Mouse (Mus musculus) gastrocnemius, adult 2 months (tissue): Measurements from ENCODE around the gene Spns2. TPM values are rescaled to one million over a fixed set of nuclear protein-coding genes. Genes with fewer than 3 reads are reported as not detected.
"Not testable (repeated sequence)": the region's sequence is repeated elsewhere in the genome, so short reads cannot be mapped to it uniquely, and the experiment has no call there.

Experiments used
- DNase-seq: peaks from one replicate; pipeline ENCODE4 v3.0.0; 2022
- H3K27ac ChIP-seq: fragments of 200-600 bp; 2 replicates; pipeline ENCODE4 v1.8.1; 2022; ENCODE audit warnings: mild to moderate bottlenecking
- H3K4me3 ChIP-seq: fragments of 200-600 bp; 2 replicates; pipeline ENCODE4 v1.8.1; 2022; ENCODE audit warnings: mild to moderate bottlenecking, moderate library complexity
- CTCF ChIP-seq: fragments of 200-600 bp; IDR thresholded peaks from 2 replicates; pipeline ENCODE4 v1.8.1; 2022; ENCODE audit warnings: antibody characterized with exemption, mild to moderate bottlenecking, moderate library complexity
- intact Hi-C: fragments of 180-260 bp; cut with DNase I; formaldehyde crosslinking; loops from one replicate; pipeline ENCODE4 v1.15.1; 2025
- total RNA-seq, 2 experiments: library from RNA; stranded (reverse); gene quantifications; 2 replicates each; pipeline ENCODE4 v1.2.3; 2021

Gene Spns2
- total RNA-seq, 2 experiments from 2014 or later = 15.7 to 65.1 TPM

- H3K27ac ChIP-seq = 0 out of 2 replicates have a peak overlapping the region, but pooled peaks have one; percentile 38
- DNase-seq = no peak
- intact Hi-C loops = no loop called here
- no peak overlapping the region for H3K4me3 ChIP-seq
- TF ChIP-seq CTCF = no peak
Measured at GRCm38 (mm10) chr11:72464821-72465220, 24.9 kb downstream of the Spns2 start.

- intact Hi-C loops = no loop called here
- peak overlapping the region; percentile 68 for H3K27ac ChIP-seq
Measured at GRCm38 (mm10) chr11:72461500-72461981, 28.2 kb downstream of the Spns2 start.

GRCm38 (mm10) chr11:72458502-72458901, 31.2 kb downstream of the Spns2 start:
- peak overlapping the region; percentile 83 for H3K27ac ChIP-seq
- peak overlapping the region; percentile 46 for H3K4me3 ChIP-seq
- intact Hi-C loops = no loop called here
- TF ChIP-seq CTCF = no peak
- DNase-seq = no peak

More at GRCm38 (mm10) chr11:72461500-72461981, 28.2 kb downstream of the Spns2 start:
- DNase-seq = no peak
- 0 out of 2 replicates have a peak, but pooled peaks have one; percentile 3 for TF ChIP-seq CTCF
- no peak overlapping the region for H3K4me3 ChIP-seq

- DNase-seq = no peak
- Histone ChIP-seq H3K27ac (peak overlapping the region; percentile 83), H3K4me3 (peak overlapping the region; percentile 46)
- intact Hi-C loops = no loop called here
- no peak for TF ChIP-seq CTCF
Measured at GRCm38 (mm10) chr11:72457995-72458496, 31.7 kb downstream of the Spns2 start.

GRCm38 (mm10) chr11:72455694-72456093, 34.0 kb downstream of the Spns2 start:
- intact Hi-C loops = no loop called here
- Histone ChIP-seq H3K27ac (peak overlapping the region; percentile 83), H3K4me3 (no peak overlapping the region)
- TF ChIP-seq CTCF = no peak
- peak; percentile 53 for DNase-seq

GRCm38 (mm10) chr11:72453105-72453953, 36.4 kb downstream of the Spns2 start:
- intact Hi-C loops = no loop called here
- no peak for DNase-seq
- no peak overlapping the region for H3K4me3 ChIP-seq
- peak overlapping the region; percentile 60 for H3K27ac ChIP-seq
- TF ChIP-seq CTCF = no peak

GRCm38 (mm10) chr11:72452140-72452665, 37.5 kb downstream of the Spns2 start:
- peak overlapping the region; percentile 60 for H3K27ac ChIP-seq
- DNase-seq = no peak
- no peak for TF ChIP-seq CTCF
- H3K4me3 ChIP-seq = no peak overlapping the region
- intact Hi-C loops = no loop called here

GRCm38 (mm10) chr11:72447475-72447874, 42.2 kb downstream of the Spns2 start:
- intact Hi-C loops = no loop called here

GRCm38 (mm10) chr11:72446311-72447105, 43.2 kb downstream of the Spns2 start:
- intact Hi-C loops = no loop called here
- peak; percentile 76 for TF ChIP-seq CTCF
- Histone ChIP-seq H3K27ac (no peak overlapping the region), H3K4me3 (no peak overlapping the region)
- DNase-seq = no peak

More at GRCm38 (mm10) chr11:72447475-72447874, 42.2 kb downstream of the Spns2 start:
- no peak for DNase-seq
- TF ChIP-seq CTCF = peak; percentile 40
- Histone ChIP-seq H3K4me3 (no peak overlapping the region), H3K27ac (no peak overlapping the region)

GRCm38 (mm10) chr11:72440965-72441664, 48.6 kb downstream of the Spns2 start, which contains the start of gene Mybbp1a:
TSS of gene Mybbp1a (plus strand) at chr11:72441355.
- intact Hi-C loops = loop anchor here (5.0 kb wide), 1 partner anchor 46 kb away; the partner anchor contains the start of gene Spns2
- TF ChIP-seq CTCF = no peak
- peak; percentile 99 for DNase-seq
- Histone ChIP-seq H3K27ac (peak within 1 kb of the TSS; percentile 90), H3K4me3 (peak within 1 kb of the TSS; percentile 78)

GRCm38 (mm10) chr11:72440597-72440964, 49.1 kb downstream of the Spns2 start:
- peak overlapping the region; percentile 78 for H3K4me3 ChIP-seq
- peak overlapping the region; percentile 90 for H3K27ac ChIP-seq
- not testable (repeated sequence) for DNase-seq
- intact Hi-C loops = loop anchor here (5.0 kb wide), 1 partner anchor 47 kb away; the partner anchor contains the start of gene Spns2

GRCm38 (mm10) chr11:72438411-72438810, 51.3 kb downstream of the Spns2 start:
- no peak overlapping the region for H3K27ac ChIP-seq
- TF ChIP-seq CTCF = no peak
- intact Hi-C loops = no loop called here
- H3K4me3 ChIP-seq = no peak overlapping the region
- no peak for DNase-seq
